Mouse (Mus musculus) midbrain, embryonic 11.5 days (tissue): ENCODE results near the gene Lancl1. TPM values are rescaled to one million over a fixed set of nuclear protein-coding genes. Genes with fewer than 3 reads are reported as not detected.

Source experiments
- ATAC-seq: fragments of 200-750 bp; cut with Nextera tagmentation; 2 replicates; pipeline ENCODE4 v1.8.0; 2017; ENCODE audit warnings: moderate TSS enrichment, moderate library complexity; ENCODE audit not compliant: low FRiP score
- DNase-seq: peaks from one replicate; pipeline ENCODE4 v3.0.0; 2015; ENCODE audit warnings: low spot score; ENCODE audit errors: missing footprints
- H3K27ac ChIP-seq: fragments of 300-500 bp; sonication (generic); 2 replicates; pipeline ENCODE4 v1.5.1; 2014; ENCODE audit warnings: low read depth, low read length
- H3K27me3 ChIP-seq: fragments of 300-500 bp; sonication (generic); 2 replicates; pipeline ENCODE4 v1.6.1; 2014; ENCODE audit warnings: mild to moderate bottlenecking, low read length, moderate library complexity, mixed read lengths; ENCODE audit not compliant: control insufficient read depth, insufficient read depth
- H3K36me3 ChIP-seq: fragments of 300-500 bp; sonication (generic); 2 replicates; pipeline ENCODE4 v1.6.1; 2014; ENCODE audit warnings: mild to moderate bottlenecking, low read length, moderate library complexity, mixed read lengths; ENCODE audit not compliant: control insufficient read depth, insufficient read depth
- H3K4me1 ChIP-seq: fragments of 300-500 bp; sonication (generic); 2 replicates; pipeline ENCODE4 v1.6.1; 2014; ENCODE audit warnings: low read length; ENCODE audit not compliant: control insufficient read depth, insufficient read depth
- H3K4me2 ChIP-seq: fragments of 300-500 bp; sonication (generic); 2 replicates; pipeline ENCODE4 v1.6.1; 2014; ENCODE audit warnings: mild to moderate bottlenecking, moderate library complexity
- H3K4me3 ChIP-seq: fragments of 300-500 bp; sonication (generic); 2 replicates; pipeline ENCODE4 v1.5.1; 2014; ENCODE audit warnings: low read depth, low read length
- H3K9ac ChIP-seq: fragments of 300-500 bp; sonication (generic); 2 replicates; pipeline ENCODE4 v1.6.1; 2014; ENCODE audit warnings: low read length
- H3K9me3 ChIP-seq: fragments of 300-500 bp; sonication (generic); 2 replicates; pipeline ENCODE4 v1.6.1; 2016; ENCODE audit warnings: low read length; ENCODE audit not compliant: control insufficient read depth
- WGBS: fragments of 180-500 bp; shearing (Covaris S2); extraction: QIAGEN DNeasy Blood & Tissue Kit; methylation state at CpG from one replicate; pipeline ENCODE4 v1.1.7; 2014; 5-methylcytosine and 5-hydroxymethylcytosine counted together
- polyA plus RNA-seq: library from polyadenylated mRNA; unstranded; fragments of >200 nt; fragmentation: Nextera tagmentation; extraction: Ambion mirVana; gene quantifications from 2 replicates; pipeline ENCODE4 v1.2.1, GENCODE M21; 2014

Gene Lancl1
- polyA plus RNA-seq, 1 experiment from 2014 or later: 90.4 TPM

GRCm38 (mm10) chr1:66980129-66980528 is 58.5 kb downstream of the Lancl1 start:
- no peaks in the 10 kb centered on the region for H3K36me3 ChIP-seq
- H3K4me1 ChIP-seq: no peaks in the 10 kb centered on the region
- DNase-seq (no peak), ATAC-seq (no peak)
- H3K4me2 ChIP-seq: no peak overlapping the region
- no peaks in the 10 kb centered on the region for H3K27me3 ChIP-seq
- H3K9me3 ChIP-seq: no peaks in the 10 kb centered on the region
- no peak overlapping the region for H3K27ac ChIP-seq
- H3K9ac ChIP-seq: no peak overlapping the region
- H3K4me3 ChIP-seq: no peak overlapping the region
- 95% methylated on average over 1 of the region's 1 CpGs for WGBS

GRCm38 (mm10) chr1:66975456-66975855 is 63.2 kb downstream of the Lancl1 start:
- no peak overlapping the region for H3K4me2 ChIP-seq
- no peak overlapping the region for H3K4me3 ChIP-seq
- H3K27me3 ChIP-seq: no peaks in the 10 kb centered on the region
- no peak for DNase-seq
- no peak overlapping the region for H3K27ac ChIP-seq
- 94% methylated on average over 2 of the region's 2 CpGs for WGBS
- no peaks in the 10 kb centered on the region for H3K36me3 ChIP-seq
- H3K9me3 ChIP-seq: no peaks in the 10 kb centered on the region
- no peak for ATAC-seq
- no peaks in the 10 kb centered on the region for H3K4me1 ChIP-seq
- no peak overlapping the region for H3K9ac ChIP-seq

GRCm38 (mm10) chr1:66964857-66965256 is 73.8 kb downstream of the Lancl1 start:
- H3K4me2 ChIP-seq: no peak overlapping the region
- H3K27me3 ChIP-seq: no peaks in the 10 kb centered on the region
- WGBS: 83% methylated on average over 4 of the region's 4 CpGs
- no peak overlapping the region for H3K4me3 ChIP-seq
- H3K9me3 ChIP-seq: no peaks in the 10 kb centered on the region
- H3K36me3 ChIP-seq: no peaks in the 10 kb centered on the region
- ATAC-seq (no peak), DNase-seq (no peak)
- H3K27ac ChIP-seq: no peak overlapping the region
- no peaks in the 10 kb centered on the region for H3K4me1 ChIP-seq
- H3K9ac ChIP-seq: no peak overlapping the region

- ATAC-seq (no peak), DNase-seq (no peak)
- H3K9me3 ChIP-seq: no peaks in the 10 kb centered on the region
- no peak overlapping the region for H3K4me2 ChIP-seq
- 48% methylated on average over 8 of the region's 8 CpGs for WGBS
- no peaks in the 10 kb centered on the region for H3K36me3 ChIP-seq
- no peak overlapping the region for H3K4me3 ChIP-seq
- H3K27ac ChIP-seq: no peak overlapping the region
- H3K27me3 ChIP-seq: no peaks in the 10 kb centered on the region
- no peak overlapping the region for H3K9ac ChIP-seq
- no peaks in the 10 kb centered on the region for H3K4me1 ChIP-seq
Measured at GRCm38 (mm10) chr1:66960536-66961243, 78.0 kb downstream of the Lancl1 start.

GRCm38 (mm10) chr1:66957361-66957760 is 81.3 kb downstream of the Lancl1 start:
- H3K4me1 ChIP-seq: no peaks in the 10 kb centered on the region
- ATAC-seq: no peak
- H3K9me3 ChIP-seq: no peaks in the 10 kb centered on the region
- no peak overlapping the region for H3K4me2 ChIP-seq
- DNase-seq: no peak
- WGBS: 91% methylated on average over 3 of the region's 3 CpGs
- H3K9ac ChIP-seq: no peak overlapping the region
- H3K4me3 ChIP-seq: no peak overlapping the region
- H3K27ac ChIP-seq: no peak overlapping the region
- no peaks in the 10 kb centered on the region for H3K27me3 ChIP-seq
- no peaks in the 10 kb centered on the region for H3K36me3 ChIP-seq

- Histone ChIP-seq H3K4me3 (no peak overlapping the region), H3K4me1 (no peaks in the 10 kb centered on the region), H3K9ac (no peak overlapping the region), H3K36me3 (no peaks in the 10 kb centered on the region), H3K4me2 (no peak overlapping the region), H3K27me3 (no peaks in the 10 kb centered on the region), H3K27ac (no peak overlapping the region), H3K9me3 (no peaks in the 10 kb centered on the region)
- WGBS: 86% methylated on average over 3 of the region's 3 CpGs
- ATAC-seq (no peak), DNase-seq (no peak)
Measured at GRCm38 (mm10) chr1:66951086-66951485, 87.6 kb downstream of the Lancl1 start.

Other genes with a start within 250 kb of the Lancl1 start
- 7.8 and 10.7 TPM in 2 replicates for gene Kansl1l, start 221.3 kb downstream of the Lancl1 start, polyA plus RNA-seq
- gene Acadl, start 175.6 kb downstream of the Lancl1 start, polyA plus RNA-seq: 54.1 and 61.4 TPM in 2 replicates
- 0.36 and 0.55 TPM in 2 replicates for gene Myl1, start 93.5 kb downstream of the Lancl1 start, polyA plus RNA-seq
- gene Cps1, start 84.2 kb upstream of the Lancl1 start, polyA plus RNA-seq: 0.08 TPM in 2 replicates